Mouse (Mus musculus) midbrain, postnatal 0 days (tissue): ENCODE results near the gene Cdh4. TPM values are rescaled to one million over a fixed set of nuclear protein-coding genes. Genes with fewer than 3 reads are reported as not detected.

ENCODE experiments used
- ATAC-seq: fragments of 200-750 bp; cut with Nextera tagmentation; 2 replicates; pipeline ENCODE4 v1.8.0; 2017; ENCODE audit warnings: moderate number of reproducible peaks, mild to moderate bottlenecking, moderate TSS enrichment, moderate library complexity; ENCODE audit not compliant: low FRiP score
- DNase-seq: peaks from one replicate; pipeline ENCODE4 v3.0.0-alpha.2; 2015; ENCODE audit warnings: low spot score
- H3K27ac ChIP-seq: fragments of 300-500 bp; sonication (generic); 2 replicates; pipeline ENCODE4 v1.5.1; 2014; ENCODE audit warnings: low read depth, mild to moderate bottlenecking, low read length, mixed read lengths
- H3K27me3 ChIP-seq: fragments of 300-500 bp; sonication (generic); 2 replicates; pipeline ENCODE4 v1.6.1; 2014; ENCODE audit warnings: low read length, control low read depth, mixed read lengths; ENCODE audit not compliant: insufficient read depth
- H3K36me3 ChIP-seq: fragments of 300-500 bp; sonication (generic); 2 replicates; pipeline ENCODE4 v1.6.1; 2014; ENCODE audit warnings: low read length, control low read depth, mixed read lengths; ENCODE audit not compliant: insufficient read depth
- H3K4me1 ChIP-seq: fragments of 300-500 bp; sonication (generic); 2 replicates; pipeline ENCODE4 v1.6.1; 2014; ENCODE audit warnings: mild to moderate bottlenecking, control low read depth, antibody characterized with exemption, low read length, mixed read lengths; ENCODE audit not compliant: insufficient read depth
- H3K4me2 ChIP-seq: fragments of 300-500 bp; sonication (generic); 2 replicates; pipeline ENCODE4 v1.6.1; 2014; ENCODE audit warnings: low read depth, mild to moderate bottlenecking, low read length, mixed read lengths; ENCODE audit not compliant: poor library complexity, severe bottlenecking
- H3K4me3 ChIP-seq: fragments of 300-500 bp; sonication (generic); 2 replicates; pipeline ENCODE4 v1.5.1; 2014; ENCODE audit warnings: low read depth, mild to moderate bottlenecking, low read length, moderate library complexity
- H3K9ac ChIP-seq: fragments of 300-500 bp; sonication (generic); replicated peaks from 2 replicates; pipeline ENCODE4 v1.6.1; 2014; ENCODE audit warnings: mild to moderate bottlenecking, low read length, moderate library complexity, mixed read lengths; ENCODE audit not compliant: poor library complexity, severe bottlenecking
- H3K9me3 ChIP-seq: fragments of 300-500 bp; sonication (generic); 2 replicates; pipeline ENCODE4 v1.6.1; 2016; ENCODE audit warnings: low read length, control low read depth
- CTCF ChIP-seq: IDR thresholded peaks from 2 replicates; pipeline ENCODE4 v1.5.1; 2016; ENCODE audit warnings: antibody characterized with exemption, mild to moderate bottlenecking
- WGBS: fragments of 180-500 bp; shearing (Covaris S2); extraction: QIAGEN DNeasy Blood & Tissue Kit; methylation state at CpG from one replicate; pipeline ENCODE4 v1.1.7; 2014; 5-methylcytosine and 5-hydroxymethylcytosine counted together
- polyA plus RNA-seq: library from polyadenylated mRNA; unstranded; fragments of >200 nt; fragmentation: Nextera tagmentation; extraction: Ambion mirVana; gene quantifications from 2 replicates; pipeline ENCODE4 v1.2.1, GENCODE M21; 2015
- total RNA-seq: library from RNA; depleted of rRNA; stranded (reverse); fragments of >200 nt; gene quantifications from 2 replicates; pipeline ENCODE4 v1.2.3, GENCODE M21; 2014; rRNA removed

Cdh4 gene
- 86.6 and 93.6 TPM in 2 replicates for total RNA-seq
- 63.8 and 64.9 TPM in 2 replicates for polyA plus RNA-seq

GRCm38 (mm10) chr2:179442191-179442540 is at the start of gene Cdh4:
Cdh4 (plus strand) TSS chr2:179442431.
- Histone ChIP-seq H3K9ac (peak within 1 kb of the TSS; percentile 71), H3K4me3 (peak within 1 kb of the TSS; percentile 55), H3K27me3 (peaks cover 8% of the 10 kb centered on the region), H3K4me1 (peaks cover 10% of the 10 kb centered on the region; the same call in 1 of the 2 replicates), H3K9me3 (no peaks in the 10 kb centered on the region), H3K36me3 (no peaks in the 10 kb centered on the region), H3K27ac (peak within 1 kb of the TSS; percentile 80), H3K4me2 (peak within 1 kb of the TSS; percentile 88)
- DNase-seq (peak; percentile 87), ATAC-seq (peak; percentile 79)
- TF ChIP-seq CTCF, result no peak
- under 1% methylated on average over 39 of the region's 40 CpGs for WGBS

- H3K36me3 ChIP-seq, result no peaks in the 10 kb centered on the region
- TF ChIP-seq CTCF, result no peak
- no peaks in the 10 kb centered on the region for H3K27me3 ChIP-seq
- 56% methylated on average over 5 of the region's 5 CpGs for WGBS
- H3K9me3 ChIP-seq, result no peaks in the 10 kb centered on the region
- ATAC-seq (no peak), DNase-seq (no peak)
- H3K9ac ChIP-seq, result no peak overlapping the region
- no peak overlapping the region for H3K4me3 ChIP-seq
- no peak overlapping the region for H3K27ac ChIP-seq
- H3K4me2 ChIP-seq, result no peak overlapping the region
- H3K4me1 ChIP-seq, result no peaks in the 10 kb centered on the region
Observed at GRCm38 (mm10) chr2:179395442-179395841, 46.8 kb upstream of the Cdh4 start.

GRCm38 (mm10) chr2:179399645-179400249 is 42.5 kb upstream of the Cdh4 start:
- DNase-seq (peak; percentile 86), ATAC-seq (peak; percentile 63; the same call in 1 of the 2 replicates)
- no peak overlapping the region for H3K4me2 ChIP-seq
- H3K36me3 ChIP-seq, result no peaks in the 10 kb centered on the region
- no peaks in the 10 kb centered on the region for H3K27me3 ChIP-seq
- no peak overlapping the region for H3K9ac ChIP-seq
- H3K9me3 ChIP-seq, result no peaks in the 10 kb centered on the region
- 60% methylated on average over 14 of the region's 14 CpGs for WGBS
- H3K4me3 ChIP-seq, result no peak overlapping the region
- no peak overlapping the region for H3K27ac ChIP-seq
- H3K4me1 ChIP-seq, result no peaks in the 10 kb centered on the region
- no peak for TF ChIP-seq CTCF

- no peak for TF ChIP-seq CTCF
- Histone ChIP-seq H3K27me3 (no peaks in the 10 kb centered on the region; the same call in 1 of the 2 replicates), H3K4me2 (no peak overlapping the region), H3K27ac (no peak overlapping the region), H3K9me3 (no peaks in the 10 kb centered on the region), H3K36me3 (no peaks in the 10 kb centered on the region), H3K4me1 (no peaks in the 10 kb centered on the region), H3K4me3 (no peak overlapping the region), H3K9ac (no peak overlapping the region)
- 78% methylated on average over 8 of the region's 8 CpGs for WGBS
- ATAC-seq (no peak), DNase-seq (no peak)
Observed at GRCm38 (mm10) chr2:179410866-179411561, 31.2 kb upstream of the Cdh4 start.

GRCm38 (mm10) chr2:179412966-179413365 is 29.3 kb upstream of the Cdh4 start:
- H3K9ac ChIP-seq, result no peak overlapping the region
- no peak overlapping the region for H3K4me2 ChIP-seq
- H3K27ac ChIP-seq, result no peak overlapping the region
- no peaks in the 10 kb centered on the region for H3K4me1 ChIP-seq
- whole genome bisulfite sequencing, result 58% methylated on average over 2 of the region's 2 CpGs
- no peak for ATAC-seq
- H3K4me3 ChIP-seq, result no peak overlapping the region
- no peaks in the 10 kb centered on the region for H3K9me3 ChIP-seq
- TF ChIP-seq CTCF, result no peak
- no peak for DNase-seq
- no peaks in the 10 kb centered on the region for H3K36me3 ChIP-seq
- H3K27me3 ChIP-seq, result no peaks in the 10 kb centered on the region

- H3K9me3 ChIP-seq, result no peaks in the 10 kb centered on the region
- WGBS, result 40% methylated on average over 11 of the region's 11 CpGs
- no peak for TF ChIP-seq CTCF
- no peak overlapping the region for H3K4me2 ChIP-seq
- no peaks in the 10 kb centered on the region for H3K4me1 ChIP-seq
- DNase-seq (no peak), ATAC-seq (no peak)
- no peaks in the 10 kb centered on the region for H3K36me3 ChIP-seq
- no peak overlapping the region for H3K4me3 ChIP-seq
- H3K9ac ChIP-seq, result no peak overlapping the region
- no peak overlapping the region for H3K27ac ChIP-seq
- H3K27me3 ChIP-seq, result no peaks in the 10 kb centered on the region
Observed at GRCm38 (mm10) chr2:179414253-179414652, 28.0 kb upstream of the Cdh4 start.
